Mouse (Mus musculus): ENCODE results near the gene Kcnn3.

The Kcnn3 gene

DNA sequence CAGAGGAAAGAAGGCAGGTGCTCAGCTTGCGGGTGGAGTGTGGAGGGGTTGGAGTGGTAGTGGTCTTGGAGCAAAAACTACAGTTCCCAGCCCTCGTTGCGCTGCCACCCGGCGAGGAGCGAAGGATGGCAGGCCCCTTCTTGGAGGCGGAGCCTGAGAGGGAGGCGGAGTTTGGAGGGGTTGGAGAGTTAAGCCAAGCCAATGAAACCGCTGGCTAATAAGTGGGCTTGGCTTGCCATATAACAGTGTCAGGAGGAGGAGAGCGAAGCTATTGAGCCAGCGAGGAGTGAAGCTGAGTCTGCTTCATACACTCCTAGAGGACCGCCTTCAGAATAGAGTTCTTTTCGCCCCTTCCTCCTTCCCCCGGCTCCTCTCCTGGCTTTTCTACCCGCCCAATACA lies at the start of gene Kcnn3:
Gene Kcnn3, plus strand, starts transcription at position 271 of the 400 bp plus-strand sequence.
- peak; percentile 13 to 71 for DNase-seq (ENCODE audit: low spot score in 2 of 2)

- DNase-seq (ENCODE audit: low spot score in 2 of 2) = no peak
Observed at GRCm38 (mm10) chr3:89472280-89472679, 47.7 kb upstream of the Kcnn3 start.

GRCm38 (mm10) chr3:89473838-89474237 lies 46.1 kb upstream of the Kcnn3 start:
- DNase-seq (ENCODE audit: low spot score in 2 of 2) = no peak

GRCm38 (mm10) chr3:89479055-89479454 lies 40.9 kb upstream of the Kcnn3 start:
- DNase-seq (ENCODE audit: low spot score in 2 of 2) = no peak

DNA sequence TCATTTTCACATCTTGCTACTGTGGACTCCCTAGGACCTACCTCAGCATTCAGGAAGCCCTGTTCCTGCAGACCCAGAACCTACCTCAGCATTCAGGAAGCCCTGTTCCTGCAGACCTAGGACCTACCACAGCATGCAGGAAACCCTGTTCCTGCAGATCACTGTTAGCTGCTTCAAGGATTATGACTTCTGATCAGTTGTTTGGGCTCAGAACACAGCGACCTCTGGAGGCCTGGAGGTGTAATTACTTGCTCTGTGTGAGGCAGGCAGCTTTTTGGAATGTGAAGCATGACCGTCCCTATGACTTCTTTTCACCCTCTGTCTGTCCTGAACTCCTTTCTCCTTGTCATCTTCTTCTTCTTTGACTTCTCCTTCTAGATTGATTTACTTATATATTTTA lies 38.5 kb upstream of the Kcnn3 start:
- peak; percentile 23 to 69 for DNase-seq (ENCODE audit: low spot score in 2 of 2)

GRCm38 (mm10) chr3:89482249-89482648 lies 37.7 kb upstream of the Kcnn3 start:
- DNase-seq (ENCODE audit: low spot score in 2 of 2) = no peak

DNA sequence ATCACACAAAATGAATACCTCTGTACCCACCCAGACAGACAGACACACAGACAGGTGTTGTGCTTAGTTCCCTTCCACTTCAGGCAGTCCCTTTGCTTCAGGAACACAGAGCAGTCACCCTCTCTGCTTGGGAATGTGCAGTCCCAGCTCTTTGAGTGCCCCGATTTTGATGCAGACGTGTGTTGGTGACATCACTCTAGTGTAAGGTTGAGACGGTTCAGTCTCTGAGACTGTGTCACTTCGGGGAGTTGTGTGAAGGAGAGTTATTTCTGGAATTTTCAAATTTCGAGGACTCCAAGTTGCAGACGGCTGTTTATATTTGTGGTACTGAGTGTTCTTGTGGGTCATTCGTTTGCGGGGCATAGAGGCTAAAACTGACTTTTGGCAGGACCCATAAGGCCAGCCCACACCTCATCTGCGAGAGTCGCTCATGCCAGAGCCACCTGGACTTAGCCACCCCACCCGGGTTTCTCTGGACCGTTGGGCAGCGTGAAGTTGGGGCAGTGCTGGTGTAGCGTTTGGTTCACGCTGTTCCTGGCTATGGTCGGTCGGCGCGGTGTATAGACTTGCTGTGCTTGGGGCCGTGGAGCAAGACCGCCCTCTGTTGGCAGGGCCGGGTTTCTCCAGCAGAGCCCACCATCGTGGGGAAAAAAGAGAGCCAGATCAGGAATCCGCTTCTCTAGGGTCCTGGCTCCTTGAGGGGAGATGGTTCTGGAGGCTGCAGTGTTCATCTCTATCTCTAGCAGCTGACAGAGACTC lies 35.0 kb upstream of the Kcnn3 start:
- peak; percentile 61 to 82 for DNase-seq (ENCODE audit: low spot score in 2 of 2)

DNA sequence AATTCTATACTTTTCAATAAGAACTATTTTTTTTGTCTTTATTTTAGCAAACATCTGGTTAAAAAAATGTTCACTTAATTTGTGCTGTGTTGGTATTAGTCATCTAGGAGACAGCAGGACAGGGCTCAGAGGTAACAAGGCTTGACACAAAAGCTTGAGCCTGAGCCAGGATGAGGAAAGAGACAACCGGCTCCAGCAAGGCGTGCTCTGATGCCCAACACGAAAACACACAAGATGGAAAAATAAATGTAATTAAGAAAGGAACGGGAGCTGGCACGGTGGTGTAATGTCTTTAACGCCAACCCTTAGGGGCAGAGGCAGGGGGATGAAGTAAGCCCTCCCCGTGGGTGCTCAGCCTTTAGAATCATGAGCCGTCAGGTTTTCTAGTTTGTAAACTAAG lies 33.9 kb upstream of the Kcnn3 start:
- DNase-seq (ENCODE audit: low spot score in 2 of 2) = no peak

- DNase-seq (ENCODE audit: low spot score in 2 of 2) = no peak
Observed at GRCm38 (mm10) chr3:89486916-89487702, 32.9 kb upstream of the Kcnn3 start.

GRCm38 (mm10) chr3:89490790-89491189 lies 29.2 kb upstream of the Kcnn3 start:
- no peak for DNase-seq (ENCODE audit: low spot score in 2 of 2)

- no peak for DNase-seq (ENCODE audit: low spot score in 2 of 2)
Observed at GRCm38 (mm10) chr3:89491559-89491958, 28.4 kb upstream of the Kcnn3 start.

DNA sequence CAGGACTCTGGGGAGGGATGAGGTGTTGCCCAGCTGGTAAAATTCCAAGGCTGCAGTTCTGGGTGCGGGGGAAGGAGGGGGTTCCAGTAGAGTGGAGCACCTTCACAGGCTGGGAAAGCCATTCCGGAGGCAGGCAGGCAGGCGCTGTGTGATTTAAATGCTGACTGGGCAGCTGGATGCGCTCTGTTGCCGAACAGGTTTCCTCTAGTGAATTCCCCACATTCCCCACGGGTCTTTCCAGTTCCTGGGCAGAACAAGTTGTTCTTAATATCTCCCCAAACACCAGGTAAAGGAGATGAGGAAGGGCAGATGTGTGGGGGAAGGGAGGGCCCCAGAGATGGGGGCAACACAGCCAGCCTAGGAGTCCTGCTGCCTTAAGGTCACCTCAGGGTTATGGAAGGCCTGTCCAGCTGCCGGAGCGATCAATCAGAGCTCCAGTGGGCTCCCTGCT lies 27.2 kb upstream of the Kcnn3 start:
- DNase-seq (ENCODE audit: low spot score in 2 of 2) = no peak

DNA sequence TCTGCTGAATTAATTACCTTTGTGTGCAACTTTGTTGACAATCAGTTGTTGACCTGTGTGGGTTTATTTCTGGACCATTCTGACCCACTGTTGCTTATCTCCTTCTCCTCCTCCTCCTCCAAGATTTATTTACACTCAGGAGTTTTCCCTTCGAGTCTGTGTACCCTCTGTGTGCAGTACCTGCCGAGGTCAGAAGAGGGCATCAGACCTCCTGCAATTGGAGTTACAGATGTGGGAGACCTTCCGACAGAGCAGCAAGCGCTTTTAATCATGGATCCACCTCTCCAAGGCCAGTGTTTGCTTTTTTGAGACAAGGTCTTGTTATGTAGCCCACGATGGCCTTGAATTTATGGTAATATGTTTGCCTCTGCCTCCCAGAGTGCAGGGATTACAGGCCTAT lies 25.3 kb upstream of the Kcnn3 start:
- no peak for DNase-seq (ENCODE audit: low spot score in 2 of 2)

GRCm38 (mm10) chr3:89496366-89496765 lies 23.6 kb upstream of the Kcnn3 start:
- no peak for DNase-seq (ENCODE audit: low spot score in 2 of 2)

GRCm38 (mm10) chr3:89499696-89500095 lies 20.3 kb upstream of the Kcnn3 start:
- DNase-seq (ENCODE audit: low spot score in 2 of 2) = no peak

GRCm38 (mm10) chr3:89501486-89501885 lies 18.5 kb upstream of the Kcnn3 start:
- DNase-seq (ENCODE audit: low spot score in 2 of 2) = no peak

DNA sequence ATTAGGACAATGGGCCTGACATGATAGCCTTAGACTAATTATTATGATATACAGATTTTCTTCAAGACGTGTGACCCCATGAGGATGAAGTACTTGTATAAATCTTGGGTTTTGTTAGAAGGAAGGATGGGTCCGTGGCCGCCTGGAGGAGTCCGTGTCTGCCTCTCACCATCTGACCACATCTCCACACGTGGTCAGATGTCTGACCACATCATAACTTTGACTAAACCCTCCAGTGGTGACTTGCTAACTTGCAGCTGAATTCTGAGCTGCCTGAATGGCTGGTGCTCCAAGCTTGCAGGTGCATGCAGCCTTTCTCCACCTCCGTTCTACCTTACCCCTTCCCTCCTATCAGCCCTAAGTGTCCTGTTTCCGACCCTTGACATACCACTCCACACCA lies 17.4 kb upstream of the Kcnn3 start:
- DNase-seq (ENCODE audit: low spot score in 2 of 2) = no peak

GRCm38 (mm10) chr3:89508041-89508440 lies 11.9 kb upstream of the Kcnn3 start:
- no peak for DNase-seq (ENCODE audit: low spot score in 2 of 2)

- peak in 1 of 2 experiments; percentile 60 for DNase-seq (ENCODE audit: low spot score in 2 of 2)
Observed at GRCm38 (mm10) chr3:89510979-89511378, 9.0 kb upstream of the Kcnn3 start.

- no peak for DNase-seq (ENCODE audit: low spot score in 2 of 2)
Observed at GRCm38 (mm10) chr3:89511400-89511799, 8.6 kb upstream of the Kcnn3 start.

DNA sequence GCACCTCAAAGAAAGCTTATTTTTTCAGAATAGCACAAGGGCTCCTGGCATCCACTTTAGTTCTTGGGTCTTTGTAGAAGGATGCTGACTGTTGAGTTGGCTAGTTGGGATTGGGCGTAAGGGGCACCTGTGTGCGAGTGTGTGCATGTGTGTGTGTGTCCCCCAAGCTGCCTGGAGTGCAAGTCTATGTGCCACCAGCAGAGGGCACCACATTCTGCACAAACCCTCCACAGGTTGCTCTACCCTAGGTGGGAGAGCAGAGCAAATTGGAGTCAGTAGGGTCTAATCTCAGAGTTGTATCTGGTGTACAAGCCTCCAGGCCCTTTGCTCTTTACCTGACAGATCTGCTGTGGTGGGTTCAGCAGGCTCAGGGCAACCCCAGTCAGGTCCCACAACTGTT lies 7.7 kb upstream of the Kcnn3 start:
- peak in 1 of 2 experiments; percentile 41 for DNase-seq (ENCODE audit: low spot score in 2 of 2)

- no peak for DNase-seq (ENCODE audit: low spot score in 2 of 2)
Observed at GRCm38 (mm10) chr3:89515444-89515843, 4.5 kb upstream of the Kcnn3 start.

- DNase-seq (ENCODE audit: low spot score in 2 of 2) = no peak
Observed at GRCm38 (mm10) chr3:89516321-89516720, 3.6 kb upstream of the Kcnn3 start.

All from spleen, postnatal 10 days (tissue).